Mouse (Mus musculus) mouse trophoblast stem cell (cell line): Measurements from ENCODE around the gene Fam3b.

Experiments used
- in situ Hi-C, 2 experiments: fragments of 300-500 bp; cut with MseI, MboI; formaldehyde crosslinking; loops; 2 replicates in 1 of 2; 3 replicates in 1 of 2; pipeline ENCODE4 v1.15.1; 2025

Gene Fam3b

DNA sequence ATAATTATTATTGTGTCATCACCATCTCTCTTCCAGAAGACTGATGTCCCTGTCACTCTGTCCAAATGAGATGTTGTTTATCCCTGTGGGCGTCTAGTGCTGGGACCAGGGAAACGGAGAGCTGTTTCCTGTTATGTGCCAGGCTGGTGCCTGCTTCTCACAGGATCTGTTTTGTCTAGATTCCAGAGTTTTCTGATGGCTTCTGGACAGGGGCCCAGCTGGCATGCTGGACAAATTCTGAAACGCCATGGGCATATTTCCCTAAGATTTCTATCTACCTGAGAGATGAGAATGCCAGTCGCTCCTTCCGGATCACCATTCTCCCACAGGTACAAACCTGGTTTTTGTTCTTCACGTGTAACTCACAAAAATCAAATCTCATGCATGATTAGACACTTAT lies 92.9 kb downstream of the Fam3b start:
- in situ Hi-C loops, result no loop called here
